Mouse (Mus musculus) hindbrain, embryonic 12.5 days (tissue): ENCODE measurements around the gene Mrpl38. TPM values are rescaled to one million over a fixed set of nuclear protein-coding genes. Genes with fewer than 3 reads are reported as not detected.

Experiments used
- polyA plus RNA-seq: library from polyadenylated mRNA; unstranded; fragments of >200 nt; fragmentation: Nextera tagmentation; extraction: Ambion mirVana; gene quantifications from 2 replicates; pipeline ENCODE4 v1.2.1, GENCODE M21; 2016

The Mrpl38 gene
- polyA plus RNA-seq, 1 experiment from 2014 or later: 77.8 TPM

Other genes starting within 250 kb of the Mrpl38 start
- 2.3 and 4.2 TPM in 2 replicates for gene Smim5, start 238.9 kb downstream of the Mrpl38 start, polyA plus RNA-seq
- 1.3 TPM in 2 replicates for gene Smim6, start 226.9 kb downstream of the Mrpl38 start, polyA plus RNA-seq
- 51.0 and 54.4 TPM in 2 replicates for gene Sap30bp, start 205.6 kb downstream of the Mrpl38 start, polyA plus RNA-seq
- gene Recql5, start 205.4 kb downstream of the Mrpl38 start, polyA plus RNA-seq: 31.8 and 34.7 TPM in 2 replicates
- 1.7 and 2.1 TPM in 2 replicates for gene Itgb4, start 164.2 kb downstream of the Mrpl38 start, polyA plus RNA-seq
- 109 and 115 TPM in 2 replicates for gene Galk1, start 126.1 kb downstream of the Mrpl38 start, polyA plus RNA-seq
- gene H3f3b, start 110.9 kb downstream of the Mrpl38 start, polyA plus RNA-seq: 2,216 and 2,474 TPM in 2 replicates
- 48.8 and 49.1 TPM in 2 replicates for gene Unk, start 108.5 kb downstream of the Mrpl38 start, polyA plus RNA-seq
- 1.6 and 1.7 TPM in 2 replicates for gene Unc13d, start 60.9 kb downstream of the Mrpl38 start, polyA plus RNA-seq
- gene Wbp2, start 51.9 kb downstream of the Mrpl38 start, polyA plus RNA-seq: 90.7 and 97.7 TPM in 2 replicates
- 4.4 and 5.3 TPM in 2 replicates for gene Trim47, start 11.7 kb downstream of the Mrpl38 start, polyA plus RNA-seq
- 2.2 and 2.3 TPM in 2 replicates for gene Trim65, start 7.7 kb downstream of the Mrpl38 start, polyA plus RNA-seq
- 80.7 and 80.9 TPM in 2 replicates for gene Fbf1, start 29.3 kb upstream of the Mrpl38 start, polyA plus RNA-seq
- gene Ten1, start 60.0 kb upstream of the Mrpl38 start, polyA plus RNA-seq: 57.4 and 63.1 TPM in 2 replicates
- 43.8 and 45.9 TPM in 2 replicates for gene Acox1, start 60.2 kb upstream of the Mrpl38 start, polyA plus RNA-seq
- 1.0 and 1.3 TPM in 2 replicates for gene Evpl, start 99.2 kb upstream of the Mrpl38 start, polyA plus RNA-seq
- gene Srp68, start 135.3 kb upstream of the Mrpl38 start, polyA plus RNA-seq: 85.2 and 88.0 TPM in 2 replicates
- gene Galr2, start 142.1 kb upstream of the Mrpl38 start, polyA plus RNA-seq: 0.53 and 0.56 TPM in 2 replicates
- 82.8 and 89.1 TPM in 2 replicates for gene Exoc7, start 168.4 kb upstream of the Mrpl38 start, polyA plus RNA-seq
- gene Foxj1, start 196.5 kb upstream of the Mrpl38 start, polyA plus RNA-seq: 27.2 and 28.2 TPM in 2 replicates